Mouse (Mus musculus): ENCODE measurements around the gene H2-Eb2. TPM values are rescaled to one million over a fixed set of nuclear protein-coding genes. Genes with fewer than 3 reads are reported as not detected.

Gene H2-Eb2
- polyA plus RNA-seq (2021; fragmentation: Nextera tagmentation): not detected in 2 replicates
- long read RNA-seq, experiment 1: 0 reads
- long read RNA-seq, experiment 2: 0 reads

GRCm38 (mm10) chr17:34325436-34325835, at the start of gene H2-Eb2:
H2-Eb2 (plus strand) TSS chr17:34325665.

GRCm38 (mm10) chr17:34287648-34288047, 37.8 kb upstream of the H2-Eb2 start, which contains the start of gene H2-Aa:
H2-Aa (minus strand) TSS chr17:34287823.

DNA sequence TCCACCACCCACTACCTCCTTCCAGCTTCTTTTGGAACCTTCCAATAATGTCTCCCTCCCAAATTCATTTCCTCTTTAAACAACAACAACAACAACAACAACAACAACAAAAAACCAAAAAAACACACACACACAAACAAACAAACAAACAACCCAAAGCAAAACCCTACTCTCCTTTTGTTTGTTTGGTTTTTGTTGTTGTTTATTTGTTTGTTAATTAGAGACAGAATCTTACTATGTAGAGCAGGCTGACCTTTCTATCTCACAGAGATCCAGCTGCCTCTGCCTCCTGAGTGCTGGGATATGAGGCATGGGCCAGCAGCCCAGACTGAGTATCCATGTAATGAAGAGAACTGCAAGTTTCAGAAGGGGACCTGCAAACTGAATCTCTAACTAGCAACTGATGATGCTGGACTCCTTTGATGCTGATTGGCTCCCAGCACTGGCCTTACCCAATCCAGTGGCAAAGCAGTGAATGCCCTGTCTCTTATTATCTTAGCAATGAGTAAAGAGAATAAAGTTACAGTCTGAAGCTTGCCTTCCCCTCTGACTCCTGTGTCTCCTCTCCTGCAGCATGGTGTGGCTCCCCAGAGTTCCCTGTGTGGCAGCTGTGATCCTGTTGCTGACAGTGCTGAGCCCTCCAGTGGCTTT, 20.0 kb upstream of the H2-Eb2 start, which contains the start of gene H2-Eb1:
Gene H2-Eb1, plus strand, starts transcription at position 488 of the 651 bp plus-strand sequence.

DNA sequence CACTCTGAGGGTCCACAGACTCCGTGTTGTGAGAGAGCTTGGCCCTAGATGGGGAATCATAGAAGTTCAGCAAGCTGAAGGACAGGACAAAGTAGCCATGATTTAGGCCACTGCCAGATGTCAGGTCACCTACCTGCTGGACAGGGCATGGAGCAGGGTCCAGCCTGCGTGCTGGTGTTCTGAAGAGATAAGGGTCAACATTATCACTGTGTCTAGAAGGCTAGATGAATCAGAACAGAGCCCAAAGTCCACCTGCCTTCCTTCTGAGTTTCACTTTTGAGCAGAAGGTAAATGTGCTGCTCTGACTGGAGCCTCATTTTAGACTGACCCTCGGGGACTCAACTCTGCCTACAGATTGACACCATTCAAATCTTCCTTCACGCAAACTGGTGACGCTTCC, 29.1 kb downstream of the H2-Eb2 start, which contains the start of gene Btnl2:
Gene Btnl2, plus strand, starts transcription at position 284 of the 400 bp plus-strand sequence.

DNA sequence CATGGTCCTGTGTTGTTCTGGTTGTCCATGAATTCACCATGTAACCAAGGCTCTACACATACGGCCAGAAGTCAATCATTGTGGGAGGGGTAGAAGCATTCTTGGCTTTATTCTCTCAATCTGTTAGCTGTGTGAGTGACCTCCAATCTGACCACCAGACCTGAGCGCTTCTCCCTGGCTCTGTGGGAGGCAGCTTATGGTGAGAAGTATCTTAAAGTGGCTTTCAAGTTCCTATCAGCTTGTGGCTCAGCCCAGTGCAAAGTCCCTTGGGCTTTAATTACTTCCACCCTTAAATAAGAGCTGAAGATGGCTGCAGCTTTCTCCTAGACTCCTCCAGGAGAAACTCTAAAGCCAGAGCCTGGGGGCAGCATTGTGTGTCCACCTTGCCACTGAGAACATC, 51.4 kb downstream of the H2-Eb2 start, which contains the start of gene Btnl1:
Gene Btnl1, plus strand, starts transcription at position 286 of the 400 bp plus-strand sequence.

Other genes with a start within 250 kb of the H2-Eb2 start
- gene H2-Oa, start 233.3 kb upstream of the H2-Eb2 start, polyA plus RNA-seq (2021; fragmentation: Nextera tagmentation): 1.2 and 1.6 TPM in 2 replicates
- 32.1 and 36.6 TPM in 2 replicates for gene H2-DMa, start 206.1 kb upstream of the H2-Eb2 start, polyA plus RNA-seq (2021; fragmentation: Nextera tagmentation)
- gene Brd2, start 203.0 kb upstream of the H2-Eb2 start, polyA plus RNA-seq (2021; fragmentation: Nextera tagmentation): 42.2 and 74.5 TPM in 2 replicates
- 0.44 and 0.55 TPM in 2 replicates for gene H2-DMb2, start 182.4 kb upstream of the H2-Eb2 start, polyA plus RNA-seq (2021; fragmentation: Nextera tagmentation)
- gene H2-DMb1, start 172.6 kb upstream of the H2-Eb2 start, polyA plus RNA-seq (2021; fragmentation: Nextera tagmentation): 4.0 and 4.2 TPM in 2 replicates
- 2.2 and 2.8 TPM in 2 replicates for gene Tap1, start 138.1 kb upstream of the H2-Eb2 start, polyA plus RNA-seq (2021; fragmentation: Nextera tagmentation)
- gene Psmb9, start 137.9 kb upstream of the H2-Eb2 start, polyA plus RNA-seq (2021; fragmentation: Nextera tagmentation): 8.1 and 8.5 TPM in 2 replicates
- 21.0 and 24.6 TPM in 2 replicates for gene Psmb8, start 127.9 kb upstream of the H2-Eb2 start, polyA plus RNA-seq (2021; fragmentation: Nextera tagmentation)
- 5.6 and 6.8 TPM in 2 replicates for gene Tap2, start 122.1 kb upstream of the H2-Eb2 start, polyA plus RNA-seq (2021; fragmentation: Nextera tagmentation)
- 0.55 and 1.3 TPM in 2 replicates for gene H2-Ob, start 86.8 kb upstream of the H2-Eb2 start, polyA plus RNA-seq (2021; fragmentation: Nextera tagmentation)
- gene H2-Ab1, start 68.0 kb upstream of the H2-Eb2 start, polyA plus RNA-seq (2021; fragmentation: Nextera tagmentation): 7.2 and 13.6 TPM in 2 replicates
- 3.1 and 6.3 TPM in 2 replicates for gene H2-Aa, start 37.8 kb upstream of the H2-Eb2 start, polyA plus RNA-seq (2021; fragmentation: Nextera tagmentation)
- gene H2-Eb1, start 19.8 kb upstream of the H2-Eb2 start, polyA plus RNA-seq (2021; fragmentation: Nextera tagmentation): 4.5 and 6.5 TPM in 2 replicates
- not detected in 2 replicates for gene Btnl2, start 29.2 kb downstream of the H2-Eb2 start, polyA plus RNA-seq (2021; fragmentation: Nextera tagmentation)
- gene Btnl1, start 51.5 kb downstream of the H2-Eb2 start, polyA plus RNA-seq (2021; fragmentation: Nextera tagmentation): not detected in 2 replicates
- 0.48 and 0.95 TPM in 2 replicates for gene BC051142, start 73.2 kb downstream of the H2-Eb2 start, polyA plus RNA-seq (2021; fragmentation: Nextera tagmentation)
- gene Btnl4, start 151.7 kb downstream of the H2-Eb2 start, polyA plus RNA-seq (2021; fragmentation: Nextera tagmentation): not detected in 2 replicates
- not detected in 2 replicates for gene Btnl6, start 191.7 kb downstream of the H2-Eb2 start, polyA plus RNA-seq (2021; fragmentation: Nextera tagmentation)
- gene Notch4, start 238.6 kb downstream of the H2-Eb2 start, polyA plus RNA-seq (2021; fragmentation: Nextera tagmentation): 0.38 and 2.3 TPM in 2 replicates

Data from left cerebral cortex, adult 6 months (tissue).